Mouse (Mus musculus) hindbrain, embryonic 12.5 days (tissue): ENCODE measurements around the gene Snrpa1. TPM values are rescaled to one million over a fixed set of nuclear protein-coding genes. Genes with fewer than 3 reads are reported as not detected.

Experiments
- ATAC-seq: fragments of 200-750 bp; cut with Nextera tagmentation; 2 replicates; pipeline ENCODE4 v1.8.0; 2017; ENCODE audit warnings: moderate TSS enrichment; ENCODE audit not compliant: low FRiP score
- H3K27ac ChIP-seq: fragments of 300-500 bp; sonication (generic); 2 replicates; pipeline ENCODE4 v1.5.1; 2016; ENCODE audit warnings: mild to moderate bottlenecking
- H3K27me3 ChIP-seq: fragments of 300-500 bp; sonication (generic); 2 replicates; pipeline ENCODE4 v1.6.1; 2016; ENCODE audit warnings: mild to moderate bottlenecking
- H3K36me3 ChIP-seq: fragments of 300-500 bp; sonication (generic); 2 replicates; pipeline ENCODE4 v1.6.1; 2016; ENCODE audit warnings: mild to moderate bottlenecking
- H3K4me1 ChIP-seq: fragments of 300-500 bp; sonication (generic); 2 replicates; pipeline ENCODE4 v1.6.1; 2016
- H3K4me2 ChIP-seq: fragments of 300-500 bp; sonication (generic); replicated peaks from 2 replicates; pipeline ENCODE4 v1.6.1; 2016; ENCODE audit warnings: mild to moderate bottlenecking
- H3K4me3 ChIP-seq: fragments of 300-500 bp; sonication (generic); 2 replicates; pipeline ENCODE4 v1.5.1; 2016; ENCODE audit warnings: mild to moderate bottlenecking
- H3K9ac ChIP-seq: fragments of 300-500 bp; sonication (generic); 2 replicates; pipeline ENCODE4 v1.6.1; 2016; ENCODE audit warnings: mild to moderate bottlenecking, moderate library complexity
- H3K9me3 ChIP-seq: fragments of 300-500 bp; sonication (generic); replicated peaks from 2 replicates; pipeline ENCODE4 v1.6.1; 2016; ENCODE audit warnings: mild to moderate bottlenecking
- WGBS: fragments of 180-500 bp; shearing (Covaris S2); methylation state at CpG from one replicate; pipeline ENCODE4 v1.1.7; 2016; 5-methylcytosine and 5-hydroxymethylcytosine counted together
- polyA plus RNA-seq: library from polyadenylated mRNA; unstranded; fragments of >200 nt; fragmentation: Nextera tagmentation; extraction: Ambion mirVana; gene quantifications from 2 replicates; pipeline ENCODE4 v1.2.1, GENCODE M21; 2016

Gene Snrpa1
- polyA plus RNA-seq, 1 experiment from 2014 or later: 175 TPM

DNA sequence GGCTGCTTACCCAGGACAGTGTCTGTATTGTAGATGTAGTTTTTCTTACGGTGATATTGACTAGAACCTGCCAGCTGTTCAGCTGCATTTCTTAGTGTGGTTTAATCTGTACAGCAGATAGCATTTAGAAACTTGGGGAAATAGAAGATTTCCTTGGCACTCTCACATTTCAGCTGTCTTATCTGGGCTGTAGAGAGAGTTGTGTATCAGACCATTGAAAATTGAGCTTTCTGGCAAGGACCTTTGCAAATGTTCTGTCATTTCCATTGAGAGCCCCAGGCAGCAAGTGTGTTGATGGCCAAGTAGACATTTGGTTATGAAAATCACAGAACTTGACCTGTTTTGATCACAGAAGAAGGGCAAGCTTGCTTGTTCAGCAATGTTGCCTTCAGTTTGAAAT is 61.3 kb downstream of the Snrpa1 start:
- H3K9me3 ChIP-seq: no peaks in the 10 kb centered on the region
- peaks cover 43% of the 10 kb centered on the region for H3K4me1 ChIP-seq
- H3K4me2 ChIP-seq: no peak overlapping the region
- H3K9ac ChIP-seq: no peak overlapping the region
- 70% methylated on average over 1 of the region's 1 CpGs for WGBS
- H3K36me3 ChIP-seq: peaks cover under 1% of the 10 kb centered on the region; the same call in 1 of the 2 replicates
- no peak for ATAC-seq
- no peak overlapping the region for H3K27ac ChIP-seq
- no peak overlapping the region for H3K4me3 ChIP-seq
- no peaks in the 10 kb centered on the region for H3K27me3 ChIP-seq

DNA sequence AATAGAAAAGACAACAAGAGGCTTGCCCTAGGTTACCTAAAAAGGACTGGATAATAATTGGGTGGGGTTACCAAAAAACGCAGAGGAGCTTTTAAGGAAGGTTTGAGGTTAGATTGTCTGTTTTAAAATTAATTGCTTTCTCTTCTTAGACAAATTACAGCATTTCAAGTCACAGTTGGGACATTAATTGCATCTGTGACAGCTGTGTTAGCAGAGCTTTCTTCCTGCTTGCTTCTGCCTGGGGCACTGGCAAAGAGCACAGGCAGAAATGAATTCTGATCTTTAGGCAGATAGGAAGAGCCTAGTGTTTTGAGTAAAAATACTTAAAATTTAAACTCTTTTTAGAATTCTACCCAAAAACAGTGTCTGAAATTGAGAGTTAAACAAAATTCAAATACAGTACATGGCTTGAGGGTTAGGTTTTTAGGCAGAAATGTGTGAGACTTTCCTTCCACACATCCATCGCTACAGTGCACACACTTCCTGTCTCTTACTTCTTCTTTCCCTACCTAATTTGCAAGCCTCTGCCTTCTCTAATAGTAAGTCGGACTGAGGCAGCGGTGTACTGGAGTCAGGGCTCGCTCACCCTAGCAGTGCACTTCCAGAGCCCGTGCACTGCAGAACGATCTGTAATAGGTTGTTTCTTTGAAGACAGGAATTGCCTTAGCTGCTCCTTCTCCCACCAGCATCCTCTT is 62.0 kb downstream of the Snrpa1 start:
- no peak for ATAC-seq
- H3K27ac ChIP-seq: no peak overlapping the region
- H3K36me3 ChIP-seq: peaks cover 8% of the 10 kb centered on the region; the same call in 1 of the 2 replicates
- H3K4me2 ChIP-seq: no peak overlapping the region
- H3K9ac ChIP-seq: no peak overlapping the region
- WGBS: 65% methylated on average over 7 of the region's 7 CpGs
- H3K4me1 ChIP-seq: peaks cover 36% of the 10 kb centered on the region
- H3K27me3 ChIP-seq: no peaks in the 10 kb centered on the region
- no peak overlapping the region for H3K4me3 ChIP-seq
- no peaks in the 10 kb centered on the region for H3K9me3 ChIP-seq

Other genes with a start within 250 kb of the Snrpa1 start
- 1.4 TPM in 2 replicates for gene Pcsk6, start 197.3 kb upstream of the Snrpa1 start, polyA plus RNA-seq
- not detected in 2 replicates for gene Gm45213, start 15.4 kb upstream of the Snrpa1 start, polyA plus RNA-seq
- 82.2 and 83.7 TPM in 2 replicates for gene Selenos, start 20.6 kb downstream of the Snrpa1 start, polyA plus RNA-seq
- gene Chsy1, start 50.5 kb downstream of the Snrpa1 start, polyA plus RNA-seq: 15.6 and 16.1 TPM in 2 replicates